Mouse (Mus musculus): ENCODE data around the gene Olfr763. TPM values are rescaled to one million over a fixed set of nuclear protein-coding genes. Genes with fewer than 3 reads are reported as not detected.
"Not testable (repeated sequence)": the region's sequence is repeated elsewhere in the genome, so short reads cannot be mapped to it uniquely, and the experiment has no call there.

The Olfr763 gene
- polyA plus RNA-seq, 2 experiments from 2014 or later, result not detected

DNA sequence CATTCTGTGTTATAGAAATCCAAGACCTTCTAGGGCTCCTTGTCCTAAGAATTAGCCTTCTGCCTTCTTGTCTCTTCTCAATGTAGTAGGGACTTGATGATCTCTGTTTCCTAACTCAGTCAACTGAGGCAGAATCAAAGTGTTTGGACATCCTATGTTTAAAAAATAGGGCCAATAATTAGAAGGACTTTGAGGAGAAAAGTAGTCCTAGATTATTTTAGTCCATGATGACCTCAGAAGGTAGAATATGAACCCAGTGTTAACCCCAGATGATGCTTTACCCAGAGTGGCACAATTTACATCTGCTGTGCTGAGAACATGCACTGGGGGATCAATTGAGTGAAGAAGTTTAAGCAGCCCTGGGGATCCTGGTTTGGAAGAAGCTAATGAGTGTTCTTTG lies 39.3 kb downstream of the Olfr763 start, which contains the start of gene Olfr765:
Gene Olfr765, minus strand, starts transcription at position 101 of the 400 bp plus-strand sequence.
- ATAC-seq, result not testable (repeated sequence)

Other genes with a start within 250 kb of the Olfr763 start
- not detected for gene Mmp19, start 219.9 kb upstream of the Olfr763 start, polyA plus RNA-seq (2017; shearing (Covaris generic))
- 10 to 100 TPM; 54.4 to 68.5 TPM for gene Dnajc14, start 206.7 kb upstream of the Olfr763 start, polyA plus RNA-seq (2017; shearing (Covaris generic))
- 1 to 10 TPM; 3.3 to 3.4 TPM for gene Tmem198b, start 206.4 kb upstream of the Olfr763 start, polyA plus RNA-seq (2017; shearing (Covaris generic))
- gene Sarnp, start 193.5 kb upstream of the Olfr763 start, polyA plus RNA-seq (2017; shearing (Covaris generic)), result 100 to 1,000 TPM; 192 to 229 TPM
- gene Ormdl2, start 189.1 kb upstream of the Olfr763 start, polyA plus RNA-seq (2017; shearing (Covaris generic)), result 10 to 100 TPM; 75.6 to 87.1 TPM
- 1 to 10 TPM; 5.0 to 5.6 TPM for gene Gdf11, start 119.1 kb upstream of the Olfr763 start, polyA plus RNA-seq (2017; shearing (Covaris generic))
- under 1 TPM; 0.69 to 0.92 TPM for gene Cd63, start 109.8 kb upstream of the Olfr763 start, polyA plus RNA-seq (2017; shearing (Covaris generic))
- 1 to 10 TPM; 5.7 to 8.9 TPM for gene Rdh5, start 87.9 kb upstream of the Olfr763 start, polyA plus RNA-seq (2017; shearing (Covaris generic))
- 100 to 1,000 TPM; 218 to 252 TPM for gene Bloc1s1, start 86.8 kb upstream of the Olfr763 start, polyA plus RNA-seq (2017; shearing (Covaris generic))
- 1 to 10 TPM; 2.9 to 6.1 TPM for gene Itga7, start 77.0 kb upstream of the Olfr763 start, polyA plus RNA-seq (2017; shearing (Covaris generic))
- gene Mettl7b, start 49.8 kb upstream of the Olfr763 start, polyA plus RNA-seq (2017; shearing (Covaris generic)), result not detected
- gene Olfr9, start 21.4 kb upstream of the Olfr763 start, polyA plus RNA-seq (2017; shearing (Covaris generic)), result not detected
- not detected for gene Olfr764-ps1, start 29.1 kb downstream of the Olfr763 start, polyA plus RNA-seq (2017; shearing (Covaris generic))
- not detected for gene Olfr765, start 39.2 kb downstream of the Olfr763 start, polyA plus RNA-seq (2017; shearing (Covaris generic))
- not detected for gene Olfr766-ps1, start 58.2 kb downstream of the Olfr763 start, polyA plus RNA-seq (2017; shearing (Covaris generic))
- gene Olfr767, start 72.1 kb downstream of the Olfr763 start, polyA plus RNA-seq (2017; shearing (Covaris generic)), result under 1 TPM in 1 of 2 experiments, not detected in 1; 0.09 TPM
- not detected for gene Olfr768, start 88.6 kb downstream of the Olfr763 start, polyA plus RNA-seq (2017; shearing (Covaris generic))
- under 1 TPM in 1 of 2 experiments, not detected in 1; 0.21 TPM for gene Olfr769, start 107.1 kb downstream of the Olfr763 start, polyA plus RNA-seq (2017; shearing (Covaris generic))
- not detected for gene Olfr770, start 128.2 kb downstream of the Olfr763 start, polyA plus RNA-seq (2017; shearing (Covaris generic))
- gene Olfr771, start 154.0 kb downstream of the Olfr763 start, polyA plus RNA-seq (2017; shearing (Covaris generic)), result not detected
- not detected for gene Olfr772, start 167.1 kb downstream of the Olfr763 start, polyA plus RNA-seq (2017; shearing (Covaris generic))
- gene Olfr773, start 176.6 kb downstream of the Olfr763 start, polyA plus RNA-seq (2017; shearing (Covaris generic)), result not detected
- gene Olfr774, start 225.4 kb downstream of the Olfr763 start, polyA plus RNA-seq (2017; shearing (Covaris generic)), result not detected
- not detected for gene Olfr775, start 237.6 kb downstream of the Olfr763 start, polyA plus RNA-seq (2017; shearing (Covaris generic))
- gene Olfr776, start 248.3 kb downstream of the Olfr763 start, polyA plus RNA-seq (2017; shearing (Covaris generic)), result not detected

All from activated CD4-positive, CD25-positive, alpha-beta regulatory T cell, adult 4 months (primary cell).